ENCODE assay signal across 8 mouse cellular contexts in the genomic region with DNA sequence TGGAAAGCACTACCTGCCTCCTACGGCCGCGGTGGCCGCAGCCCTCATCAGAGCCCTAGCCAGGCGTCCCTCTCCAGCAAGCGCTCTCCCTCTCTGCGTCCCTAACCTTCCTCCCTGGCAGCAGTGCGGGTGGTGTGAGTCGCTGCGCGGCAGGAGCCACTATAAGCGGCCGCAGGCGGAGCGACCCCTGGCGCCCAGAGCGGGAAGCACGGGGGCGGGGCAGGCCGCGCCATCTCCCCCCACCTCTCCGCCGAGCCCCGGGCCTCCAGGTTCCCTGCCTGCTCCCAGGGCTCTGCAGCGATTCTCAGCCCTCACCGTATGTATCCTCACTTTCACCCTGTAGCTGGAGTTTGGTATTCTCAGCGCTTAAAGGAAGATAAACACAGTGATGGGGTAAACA. TPM values are rescaled to one million over a fixed set of nuclear protein-coding genes. Genes with fewer than 3 reads are reported as not detected.
A peak's percentile ranks its signal among the peaks of the same experiment; 100 is the strongest.
DNase-seq lines count a peak whose midpoint lies in the region; ATAC-seq and TF ChIP-seq lines count a peak whose summit lies in the region.

No protein-coding gene starts in this region.

- peak overlapping the region; percentile 19; the same call in 1 of the 2 replicates for H3K4me3 ChIP-seq in forebrain, embryonic 14.5 days (ENCODE audit: low read depth, low read length)
- 0 out of 2 replicates have a peak overlapping the region, but pooled peaks have one; percentile 3 for H3K4me3 ChIP-seq in layer of hippocampus, adult 2 months

- peaks cover 72% of the 10 kb centered on the region for H3K27me3 ChIP-seq in forebrain, embryonic 14.5 days (replicated peaks; ENCODE audit: control insufficient read depth, insufficient read depth, low read length)

- no peaks in the 10 kb centered on the region for H3K36me3 ChIP-seq in forebrain, embryonic 14.5 days (ENCODE audit: control insufficient read depth, insufficient read depth, low read length)

- intact Hi-C loops in heart, postnatal 36 days (cut with DNase I) = loop anchor here (2.0 kb wide), 1 partner anchor 37 kb away; no protein-coding TSS in a partner anchor

- WGBS in forebrain, embryonic 14.5 days = under 1% methylated on average over 27 of the region's 27 CpGs

- peak; percentile 94 for TF ChIP-seq CTCF in layer of hippocampus, adult 2 months (conservative IDR thresholded peaks at IDR 0.05)

- no peak overlapping the region for H3K27ac ChIP-seq in forebrain, embryonic 14.5 days (ENCODE audit: low read depth, low read length)
- no peak overlapping the region for H3K27ac ChIP-seq in layer of hippocampus, adult 2 months

- no peaks in the 10 kb centered on the region for H3K9me3 ChIP-seq in forebrain, embryonic 14.5 days (replicated peaks; ENCODE audit: control insufficient read depth, low read length)

- peak overlapping the region; percentile 5; the same call in 1 of the 2 replicates for H3K9ac ChIP-seq in forebrain, embryonic 14.5 days (ENCODE audit: low read length)

- H3K4me2 ChIP-seq in forebrain, embryonic 14.5 days (ENCODE audit: low read length) = peak overlapping the region; percentile 40

- H3K4me1 ChIP-seq in forebrain, embryonic 14.5 days (ENCODE audit: control insufficient read depth, insufficient read depth, low read length) = peaks cover 7% of the 10 kb centered on the region

- DNase-seq in MN1 (ENCODE audit: low spot score) = peak; percentile 93
- DNase-seq in cerebellum, adult 11 months = peak; percentile 54
- peak; percentile 82 for DNase-seq in forebrain, embryonic 14.5 days (ENCODE audit: low spot score)
- peak; percentile 81 to 83 for DNase-seq in heart, postnatal 36 days
- peak in 1 of 2 experiments; percentile 65 for DNase-seq in layer of hippocampus, adult 2 months (ENCODE audit: low spot score in 2 of 2)
- peak; percentile 64 for DNase-seq in lung, postnatal 25 days (ENCODE audit: low spot score)
- DNase-seq in ovary, postnatal 14 days (ENCODE audit: low spot score) = peak; percentile 79
- peak; percentile 83 for DNase-seq in thymus, postnatal 25 days

- ATAC-seq in forebrain, embryonic 14.5 days = peak; percentile 79

RNA-seq across cellular contexts. Expression of gene C1ql4, which starts 0.7 kb away (rescaled TPM):
- polyA plus RNA-seq in forebrain, embryonic 14.5 days (2014; fragmentation: Nextera tagmentation; extraction: Ambion mirVana) = not detected in 2 replicates
- total RNA-seq in heart, postnatal 36 days (2021) = not detected
- total RNA-seq in layer of hippocampus, adult 2 months (2021) = not detected

RNA-seq across cellular contexts. Expression of gene Dnajc22, which starts 4.7 kb away (rescaled TPM):
- polyA plus RNA-seq in forebrain, embryonic 14.5 days (2014; fragmentation: Nextera tagmentation; extraction: Ambion mirVana) = 0.14 and 0.36 TPM in 2 replicates
- under 1 TPM; 0.22 to 0.36 TPM for total RNA-seq in heart, postnatal 36 days (2021)
- under 1 TPM in 1 of 2 experiments, not detected in 1; 0.31 TPM for total RNA-seq in layer of hippocampus, adult 2 months (2021)

RNA-seq across cellular contexts. Expression of gene Troap, which starts 13.9 kb away (rescaled TPM):
- 11.0 and 13.6 TPM in 2 replicates for polyA plus RNA-seq in forebrain, embryonic 14.5 days (2014; fragmentation: Nextera tagmentation; extraction: Ambion mirVana)
- under 1 TPM; 0.33 to 0.49 TPM for total RNA-seq in heart, postnatal 36 days (2021)
- under 1 TPM; 0.36 to 0.64 TPM for total RNA-seq in layer of hippocampus, adult 2 months (2021)

RNA-seq across cellular contexts. Expression of gene Prph, which starts 33.3 kb away (rescaled TPM):
- polyA plus RNA-seq in forebrain, embryonic 14.5 days (2014; fragmentation: Nextera tagmentation; extraction: Ambion mirVana) = 0.84 and 1.0 TPM in 2 replicates
- under 1 TPM; 0.14 to 0.94 TPM for total RNA-seq in heart, postnatal 36 days (2021)
- under 1 TPM; 0.67 to 0.83 TPM for total RNA-seq in layer of hippocampus, adult 2 months (2021)

RNA-seq across cellular contexts. Expression of gene Spats2, which starts 37.4 kb away (rescaled TPM):
- 38.6 and 39.0 TPM in 2 replicates for polyA plus RNA-seq in forebrain, embryonic 14.5 days (2014; fragmentation: Nextera tagmentation; extraction: Ambion mirVana)
- 1 to 10 TPM; 6.6 to 7.9 TPM for total RNA-seq in heart, postnatal 36 days (2021)
- 10 to 100 TPM; 29.2 to 30.9 TPM for total RNA-seq in layer of hippocampus, adult 2 months (2021)
